Mouse (Mus musculus) midbrain, embryonic 14.5 days (tissue): ENCODE data around the gene Col11a2. TPM values are rescaled to one million over a fixed set of nuclear protein-coding genes. Genes with fewer than 3 reads are reported as not detected.
"Not testable (repeated sequence)": the region's sequence is repeated elsewhere in the genome, so short reads cannot be mapped to it uniquely, and the experiment has no call there.

Experiments
- ATAC-seq: fragments of 200-750 bp; cut with Nextera tagmentation; 2 replicates; pipeline ENCODE4 v1.8.0; 2017; ENCODE audit warnings: moderate number of reproducible peaks, moderate library complexity; ENCODE audit not compliant: low FRiP score, low TSS enrichment
- DNase-seq: peaks from one replicate; pipeline ENCODE4 v3.0.0-alpha.2; 2015
- H3K27ac ChIP-seq: fragments of 300-500 bp; sonication (generic); replicated peaks from 2 replicates; pipeline ENCODE4 v1.5.1; 2014; ENCODE audit warnings: mild to moderate bottlenecking, low read depth, low read length, moderate library complexity
- H3K27me3 ChIP-seq: fragments of 300-500 bp; sonication (generic); 2 replicates; pipeline ENCODE4 v1.6.1; 2014; ENCODE audit warnings: low read length, control low read depth, mixed read lengths; ENCODE audit not compliant: control insufficient read depth, insufficient read depth
- H3K36me3 ChIP-seq: fragments of 300-500 bp; sonication (generic); 2 replicates; pipeline ENCODE4 v1.6.1; 2014; ENCODE audit warnings: low read length, control low read depth; ENCODE audit not compliant: control insufficient read depth, insufficient read depth
- H3K4me1 ChIP-seq: fragments of 300-500 bp; sonication (generic); 2 replicates; pipeline ENCODE4 v1.6.1; 2014; ENCODE audit warnings: mild to moderate bottlenecking, antibody characterized with exemption, low read length, control low read depth; ENCODE audit not compliant: control insufficient read depth, insufficient read depth
- H3K4me2 ChIP-seq: fragments of 300-500 bp; sonication (generic); 2 replicates; pipeline ENCODE4 v1.6.1; 2014; ENCODE audit warnings: mild to moderate bottlenecking, low read length, moderate library complexity
- H3K4me3 ChIP-seq: fragments of 300-500 bp; sonication (generic); replicated peaks from 2 replicates; pipeline ENCODE4 v1.5.1; 2014; ENCODE audit warnings: low read depth, low read length
- H3K9ac ChIP-seq: fragments of 300-500 bp; sonication (generic); replicated peaks from 2 replicates; pipeline ENCODE4 v1.6.1; 2014; ENCODE audit warnings: mild to moderate bottlenecking, low read length, moderate library complexity
- H3K9me3 ChIP-seq: fragments of 300-500 bp; sonication (generic); 2 replicates; pipeline ENCODE4 v1.6.1; 2016; ENCODE audit warnings: low read length, control low read depth, mixed read lengths; ENCODE audit not compliant: control insufficient read depth
- WGBS: fragments of 180-500 bp; shearing (Covaris S2); extraction: QIAGEN DNeasy Blood & Tissue Kit; methylation state at CpG from one replicate; pipeline ENCODE4 v1.1.7; 2014; 5-methylcytosine and 5-hydroxymethylcytosine counted together
- polyA plus RNA-seq: library from polyadenylated mRNA; unstranded; fragments of >200 nt; fragmentation: Nextera tagmentation; extraction: Ambion mirVana; gene quantifications from 2 replicates; pipeline ENCODE4 v1.2.1, GENCODE M21; 2014

The Col11a2 gene
- polyA plus RNA-seq, 1 experiment from 2014 or later: 2.4 TPM

DNA sequence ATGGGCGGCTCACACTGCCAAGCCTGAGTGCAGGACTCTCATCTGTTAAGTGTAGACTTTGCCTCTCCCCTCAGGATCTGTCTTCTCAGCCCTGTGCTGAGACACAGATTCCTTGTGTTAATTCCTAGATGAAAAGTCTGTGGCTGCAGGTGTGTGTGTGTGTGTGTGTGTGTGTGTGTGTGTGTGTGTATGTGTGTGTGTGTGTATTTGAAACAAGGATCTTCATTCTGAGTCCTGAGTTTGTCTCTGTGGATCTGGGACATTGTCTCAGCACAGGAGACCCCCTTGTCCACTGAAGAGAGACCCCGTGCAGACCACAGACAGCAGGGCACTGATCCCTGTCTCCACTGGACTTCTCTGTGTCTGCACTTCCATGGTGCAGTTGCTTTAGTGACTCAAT lies 38.4 kb upstream of the Col11a2 start:
- 57% methylated on average over 2 of the region's 2 CpGs for WGBS
- H3K4me2 ChIP-seq, DNase-seq, H3K36me3 ChIP-seq, H3K4me1 ChIP-seq, H3K9me3 ChIP-seq, H3K27ac ChIP-seq, H3K9ac ChIP-seq, ATAC-seq: not testable (repeated sequence)
- Histone ChIP-seq H3K4me3 (peak overlapping the region; percentile 43; the same call in 1 of the 2 replicates), H3K27me3 (peaks cover 19% of the 10 kb centered on the region; the same call in 1 of the 2 replicates)

DNA sequence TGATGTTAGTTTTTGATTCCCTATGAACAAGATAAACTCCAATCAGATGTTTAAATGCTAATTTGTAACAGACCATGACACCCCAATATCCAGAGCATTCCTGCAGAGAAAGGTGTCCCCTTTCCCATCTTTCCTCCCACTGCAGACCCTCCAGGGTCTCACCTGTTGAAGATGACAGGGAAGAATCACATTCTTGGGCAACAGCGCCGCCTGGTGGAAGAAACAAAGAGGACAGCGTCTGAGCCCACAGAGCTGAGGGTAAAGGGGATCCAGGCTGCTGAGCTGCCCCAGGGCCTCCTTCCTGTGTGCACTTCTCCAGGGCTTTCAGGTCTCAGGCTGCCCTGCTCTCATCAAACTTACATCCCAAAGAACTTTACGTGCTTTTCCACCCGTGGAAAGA lies 35.8 kb upstream of the Col11a2 start:
- Histone ChIP-seq H3K27me3 (peaks cover 19% of the 10 kb centered on the region; the same call in 1 of the 2 replicates), H3K27ac (no peak overlapping the region), H3K4me2 (no peak overlapping the region), H3K4me1 (peaks cover 5% of the 10 kb centered on the region; the same call in 1 of the 2 replicates), H3K9me3 (no peaks in the 10 kb centered on the region), H3K36me3 (no peaks in the 10 kb centered on the region), H3K9ac (no peak overlapping the region), H3K4me3 (no peak overlapping the region)
- DNase-seq (peak; percentile 75), ATAC-seq (no peak)
- WGBS: 5% methylated on average over 5 of the region's 5 CpGs

DNA sequence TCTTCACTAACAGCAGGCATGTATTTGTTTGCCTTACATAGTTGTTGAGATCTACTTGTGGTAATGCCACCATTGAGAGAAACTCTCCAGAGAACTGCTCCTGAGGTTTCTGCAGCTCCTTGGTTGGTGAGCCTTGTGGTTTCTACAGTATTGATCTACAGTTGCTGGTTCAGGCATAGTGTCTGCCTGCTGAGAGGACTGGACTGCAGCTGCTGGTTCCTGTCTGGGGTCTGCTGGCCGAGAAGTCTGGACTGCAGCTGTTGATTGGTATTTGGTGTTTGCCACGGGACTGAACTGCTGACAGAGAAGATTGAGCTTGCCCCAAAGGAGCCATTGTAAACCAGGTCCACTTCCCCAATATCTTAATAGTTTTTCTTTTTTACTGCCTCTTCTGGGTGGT lies 32.7 kb upstream of the Col11a2 start:
- ATAC-seq: no peak
- Histone ChIP-seq H3K9me3 (no peaks in the 10 kb centered on the region), H3K4me3 (no peak overlapping the region), H3K27me3 (no peaks in the 10 kb centered on the region), H3K4me1 (no peaks in the 10 kb centered on the region), H3K4me2 (no peak overlapping the region), H3K9ac (no peak overlapping the region), H3K36me3 (no peaks in the 10 kb centered on the region), H3K27ac (no peak overlapping the region)
- WGBS: 63% methylated on average over 2 of the region's 2 CpGs
- no peak for DNase-seq

DNA sequence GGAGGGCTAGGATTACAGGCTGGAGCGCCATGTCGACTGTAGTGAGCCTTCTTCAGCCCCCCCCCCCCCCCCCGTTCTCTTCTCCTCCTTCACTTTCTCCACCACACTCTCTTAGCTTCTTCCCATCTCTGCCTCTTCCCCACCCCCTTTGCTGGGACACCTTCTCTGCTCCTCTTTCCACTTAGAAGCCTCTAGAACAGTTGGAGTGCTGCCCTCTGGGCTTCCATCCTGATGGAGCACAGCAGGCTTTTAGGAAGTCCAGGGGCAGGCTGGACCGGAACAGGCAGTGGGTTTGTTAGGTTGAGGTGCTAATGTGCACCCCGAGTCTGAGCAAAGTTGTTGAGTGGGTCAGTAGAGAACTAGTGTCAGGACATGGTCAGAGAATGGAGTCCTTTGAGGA lies 29.1 kb upstream of the Col11a2 start:
- WGBS: 88% methylated on average over 5 of the region's 5 CpGs
- Histone ChIP-seq H3K4me2 (no peak overlapping the region), H3K4me3 (no peak overlapping the region), H3K27me3 (no peaks in the 10 kb centered on the region), H3K9ac (no peak overlapping the region), H3K36me3 (no peaks in the 10 kb centered on the region), H3K4me1 (no peaks in the 10 kb centered on the region), H3K27ac (no peak overlapping the region), H3K9me3 (0 out of 2 replicates have a peak, but pooled peaks cover 3% of the 10 kb centered on the region)
- DNase-seq (no peak), ATAC-seq (no peak)

DNA sequence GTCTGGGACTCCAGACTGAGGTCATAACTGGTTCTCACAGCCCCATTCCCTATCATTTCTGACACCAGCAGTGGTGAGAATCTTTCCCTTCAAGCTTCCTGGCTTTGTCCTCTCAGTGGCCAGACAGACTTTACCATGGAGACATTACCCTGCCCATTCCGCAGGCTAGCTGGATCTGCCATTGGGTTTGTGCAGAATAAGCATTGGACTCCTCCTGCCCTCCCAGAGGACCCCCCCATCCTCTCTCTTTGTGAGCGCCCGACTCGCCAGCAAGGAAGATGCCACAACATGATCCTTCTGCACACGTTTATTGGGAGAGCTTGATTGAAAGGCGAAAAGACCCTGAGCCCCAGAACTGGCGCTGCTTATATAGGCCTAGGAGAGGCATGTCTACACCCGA lies 25.8 kb upstream of the Col11a2 start:
- Histone ChIP-seq H3K27ac (no peak overlapping the region), H3K27me3 (no peaks in the 10 kb centered on the region), H3K36me3 (no peaks in the 10 kb centered on the region), H3K9me3 (0 out of 2 replicates have a peak, but pooled peaks cover 3% of the 10 kb centered on the region), H3K4me2 (no peak overlapping the region), H3K9ac (no peak overlapping the region), H3K4me1 (no peaks in the 10 kb centered on the region), H3K4me3 (no peak overlapping the region)
- ATAC-seq (no peak), DNase-seq (no peak)
- WGBS: 92% methylated on average over 8 of the region's 8 CpGs

DNA sequence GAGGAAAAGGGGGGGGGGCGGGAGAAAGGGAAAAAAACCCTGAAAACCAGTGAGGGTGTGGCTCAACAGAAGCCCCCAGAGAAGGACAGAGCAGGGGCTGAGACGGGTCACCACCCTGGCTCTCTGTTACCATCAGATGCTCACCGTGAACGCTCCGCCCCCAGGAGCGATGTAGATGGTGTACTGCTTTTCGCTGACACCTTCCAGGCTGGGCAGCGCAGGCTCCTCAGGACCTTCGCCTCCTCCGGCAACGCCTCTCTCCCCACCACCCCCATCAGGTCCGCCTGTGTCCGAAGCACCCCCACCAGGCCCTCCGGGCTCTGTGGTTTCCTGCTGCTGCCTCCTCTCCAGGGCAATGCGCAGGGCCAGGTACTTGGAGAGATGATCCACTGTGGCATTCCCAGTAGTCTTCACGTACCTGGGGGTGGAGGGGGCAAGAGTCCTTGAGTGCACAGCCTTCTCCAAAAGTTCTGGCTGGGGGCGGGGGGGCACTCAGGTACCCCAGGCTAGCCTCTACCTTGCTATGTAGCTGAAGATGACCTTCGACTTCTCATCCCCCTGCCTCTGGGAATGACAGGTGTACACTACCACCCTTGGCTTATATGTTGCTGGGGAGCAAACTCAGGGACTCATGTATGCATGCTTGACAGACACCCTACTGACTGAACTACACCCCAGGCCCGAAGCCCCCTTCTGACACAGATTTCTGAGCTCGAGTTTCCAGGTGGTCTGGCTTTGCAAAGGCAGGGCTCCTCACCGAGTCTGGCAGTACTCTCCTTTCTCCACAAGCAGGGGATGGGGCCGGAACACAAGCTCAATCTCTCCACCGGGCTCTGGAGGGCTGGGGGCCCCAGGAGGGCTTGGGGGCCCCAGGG lies 17.5 kb upstream of the Col11a2 start:
- no peak for ATAC-seq
- Histone ChIP-seq H3K4me3 (no peak overlapping the region), H3K27ac (no peak overlapping the region), H3K4me2 (no peak overlapping the region), H3K36me3 (peaks cover 25% of the 10 kb centered on the region), H3K9ac (no peak overlapping the region), H3K27me3 (no peaks in the 10 kb centered on the region), H3K4me1 (peaks cover 26% of the 10 kb centered on the region), H3K9me3 (no peaks in the 10 kb centered on the region)
- no peak for DNase-seq
- WGBS: 96% methylated on average over 23 of the region's 23 CpGs

DNA sequence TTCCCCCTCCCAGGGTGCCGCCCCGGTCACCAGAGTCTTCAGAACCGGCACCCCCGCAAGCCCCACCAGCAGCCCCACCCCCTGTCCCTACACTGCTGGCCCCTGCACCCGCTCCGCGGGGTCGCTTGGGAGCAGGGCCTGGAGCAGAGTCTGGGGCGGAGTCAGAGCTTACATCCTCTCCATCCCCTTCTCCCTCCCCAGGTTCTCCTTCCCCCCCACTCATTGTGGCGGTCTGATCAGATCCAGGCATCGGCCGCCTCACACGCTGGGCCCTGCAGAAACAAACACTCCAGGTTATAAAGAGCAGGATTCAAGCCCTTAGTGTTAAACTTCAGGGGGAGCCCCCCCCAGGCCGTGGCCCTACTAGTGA lies 16.8 kb upstream of the Col11a2 start:
- Histone ChIP-seq H3K4me3 (no peak overlapping the region), H3K9me3 (no peaks in the 10 kb centered on the region), H3K9ac (no peak overlapping the region), H3K4me2 (no peak overlapping the region), H3K27me3 (no peaks in the 10 kb centered on the region), H3K36me3 (peaks cover 25% of the 10 kb centered on the region), H3K4me1 (peaks cover 32% of the 10 kb centered on the region), H3K27ac (no peak overlapping the region)
- DNase-seq: no peak
- WGBS: 94% methylated on average over 14 of the region's 14 CpGs
- no peak for ATAC-seq

DNA sequence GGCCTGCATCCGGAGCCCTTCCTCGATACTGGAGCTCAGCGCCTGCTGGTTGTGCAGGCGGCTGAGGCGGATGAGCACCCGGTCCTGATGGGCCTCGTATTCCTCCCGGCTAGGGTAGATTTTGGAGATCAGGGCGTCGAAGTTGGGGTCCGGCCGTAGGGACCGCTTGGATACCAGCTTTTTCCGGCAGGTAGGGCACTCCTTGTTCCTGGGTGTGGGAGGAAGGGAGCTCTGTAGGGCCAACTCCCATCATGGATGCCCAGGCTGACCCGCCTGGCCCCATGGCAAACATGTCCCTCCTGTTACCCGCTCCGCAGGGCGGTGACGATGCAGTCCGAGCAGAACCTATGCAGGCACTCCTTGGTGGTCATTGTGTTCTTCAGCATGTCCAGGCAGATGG lies 16.2 kb upstream of the Col11a2 start:
- Histone ChIP-seq H3K27me3 (no peaks in the 10 kb centered on the region), H3K27ac (no peak overlapping the region), H3K4me1 (peaks cover 33% of the 10 kb centered on the region), H3K36me3 (peaks cover 25% of the 10 kb centered on the region), H3K4me3 (no peak overlapping the region), H3K9ac (no peak overlapping the region), H3K4me2 (no peak overlapping the region; the same call in 1 of the 2 replicates), H3K9me3 (no peaks in the 10 kb centered on the region)
- WGBS: 98% methylated on average over 20 of the region's 20 CpGs
- no peak for ATAC-seq
- DNase-seq: no peak

DNA sequence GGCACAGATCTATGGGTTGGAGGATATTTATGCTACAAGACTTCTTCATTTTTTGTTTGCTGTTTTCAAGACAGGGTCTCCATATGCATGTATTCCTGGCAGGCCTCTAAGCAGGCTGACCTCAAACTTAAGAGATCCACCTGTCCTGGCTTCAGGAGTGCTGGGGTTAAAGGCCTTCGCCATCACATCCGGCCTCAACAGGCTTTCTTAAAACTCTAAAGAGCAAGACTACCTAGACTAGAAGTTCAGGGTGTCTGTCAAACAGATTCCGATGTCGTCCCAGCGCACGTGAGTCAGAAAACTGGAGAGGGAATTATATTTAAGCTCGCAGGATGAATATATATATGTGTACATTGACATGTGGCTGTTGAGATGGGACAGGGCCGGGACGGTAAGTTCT lies 15.6 kb upstream of the Col11a2 start:
- no peak for ATAC-seq
- Histone ChIP-seq H3K36me3 (peaks cover 30% of the 10 kb centered on the region), H3K4me1 (peaks cover 40% of the 10 kb centered on the region), H3K27ac (peak overlapping the region; percentile 99), H3K9ac (peak overlapping the region; percentile 93), H3K27me3 (no peaks in the 10 kb centered on the region), H3K4me3 (peak overlapping the region; percentile 88), H3K4me2 (peak overlapping the region; percentile 92), H3K9me3 (no peaks in the 10 kb centered on the region)
- 59% methylated on average over 9 of the region's 9 CpGs for WGBS
- no peak for DNase-seq
